Mouse (Mus musculus): ENCODE data around the gene Plcxd3.

- TF ChIP-seq CTCF (IDR thresholded peaks at IDR 0.05; ENCODE audit: low read depth, low read length) (no peak), POLR2A (IDR thresholded peaks at IDR 0.05; ENCODE audit: borderline replicate concordance, low read depth, low read length) (no peak)
Observed at GRCm38 (mm10) chr15:4376221-4376631, 935 bp downstream of the Plcxd3 start.

All from bone marrow macrophage, adult 2 months (primary cell).